Mouse (Mus musculus) WW6 (cell line): ENCODE measurements around the gene Ndufv3.
A peak's percentile ranks its signal among the peaks of the same experiment; 100 is the strongest.

Experiments used
- DNase-seq: peaks from one replicate; pipeline ENCODE4 v3.0.0-alpha.2; 2013; ENCODE audit warnings: low read depth, low spot score

The Ndufv3 gene

DNA sequence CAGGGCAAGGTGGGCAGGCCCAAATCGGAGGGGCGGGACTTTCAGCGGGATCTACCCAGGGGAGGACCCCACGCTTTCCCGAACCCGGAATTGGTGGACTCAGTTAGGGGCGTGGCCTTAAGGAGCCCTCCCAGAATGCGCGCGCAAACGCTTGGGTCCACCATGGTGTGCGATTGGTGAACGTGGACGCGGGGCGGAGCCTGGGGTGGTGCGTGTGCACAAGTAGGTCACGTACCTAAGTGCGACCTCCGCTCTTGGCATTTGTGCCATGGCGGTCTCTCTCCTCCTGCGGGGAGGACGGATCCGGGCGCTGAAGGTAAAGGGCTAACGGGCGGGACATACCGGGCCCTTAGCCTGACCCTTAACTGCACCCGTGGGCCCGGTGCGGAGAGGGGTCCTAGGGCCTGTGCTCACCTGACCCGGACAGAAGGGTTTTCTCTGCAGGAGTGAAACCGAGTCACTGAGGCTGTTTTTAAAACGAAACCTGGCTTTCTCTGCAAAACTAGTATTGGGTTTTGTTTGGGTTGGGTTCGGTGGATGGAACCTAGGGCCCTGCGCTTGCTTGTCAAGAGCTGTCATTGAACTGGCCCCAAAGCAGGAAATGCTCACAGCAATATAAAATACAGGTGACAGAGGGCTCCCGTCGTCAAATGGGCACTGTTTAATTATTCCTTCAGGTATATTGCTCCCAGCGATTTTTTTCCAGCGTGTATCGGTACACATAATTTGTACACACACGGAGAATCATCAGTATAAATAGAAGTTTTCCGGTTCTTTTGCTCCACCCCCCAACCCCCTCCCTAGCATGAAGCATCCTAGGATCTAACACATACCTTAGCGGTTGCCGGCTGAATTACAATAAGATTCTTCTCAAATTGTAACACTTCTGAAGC lies at the start of gene Ndufv3, which contains the start of gene Wdr4:
Gene Ndufv3 (plus strand): TSS at position 170 of the 893 bp plus-strand sequence.
Gene Wdr4 (minus strand): TSS at position 35 of the 893 bp plus-strand sequence.
- peak; percentile 99 for DNase-seq

DNA sequence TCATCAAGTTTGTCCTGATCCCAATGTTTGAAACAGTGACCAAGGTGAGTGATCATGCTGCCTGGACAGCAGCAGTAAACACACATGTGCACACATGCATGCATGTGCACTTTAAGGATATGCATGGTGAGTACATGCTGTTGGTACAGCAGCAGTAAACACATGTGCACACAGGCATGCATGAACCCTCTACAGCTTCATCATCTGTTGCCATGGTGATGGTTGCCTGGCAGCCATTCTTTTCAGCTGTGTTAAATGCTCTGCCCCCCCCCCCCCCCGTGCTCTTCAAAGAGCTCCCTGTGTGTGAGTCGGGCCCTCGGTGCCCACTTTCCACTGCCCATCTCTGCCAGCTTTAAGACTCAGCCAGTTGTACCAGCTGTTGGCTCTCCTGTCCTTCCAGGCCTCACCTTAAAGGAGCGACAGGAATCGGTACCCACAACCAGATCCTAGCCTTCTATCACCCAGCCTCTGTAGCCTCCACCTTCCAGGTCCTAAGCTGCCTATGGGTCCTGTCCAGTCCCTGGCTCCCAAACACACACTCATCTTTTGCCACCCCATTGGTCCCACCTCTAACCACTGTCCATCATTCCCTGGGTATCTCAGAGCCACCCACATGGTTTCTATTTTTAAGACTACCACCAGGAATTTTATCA lies 49.0 kb upstream of the Ndufv3 start:
- DNase-seq = no peak

DNA sequence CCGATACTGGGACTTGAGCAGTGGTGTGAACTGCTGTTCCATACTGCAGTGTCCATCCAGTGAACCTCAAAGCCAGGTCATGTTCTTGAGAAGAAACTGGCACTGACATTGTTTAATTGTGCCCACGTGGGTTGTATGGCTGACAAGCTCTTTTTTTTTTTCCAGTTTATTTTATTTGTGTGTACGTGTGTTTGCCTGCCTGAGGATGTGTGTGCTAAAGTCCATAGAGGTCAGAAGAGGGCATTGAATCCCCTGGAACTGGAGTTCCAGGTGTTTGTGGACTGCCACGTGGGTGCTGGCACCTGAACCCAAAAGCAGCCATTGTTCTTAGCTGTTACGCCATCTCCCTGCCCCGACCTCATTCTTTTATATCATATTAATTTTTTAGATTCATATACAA lies 45.5 kb upstream of the Ndufv3 start:
- no peak for DNase-seq

DNA sequence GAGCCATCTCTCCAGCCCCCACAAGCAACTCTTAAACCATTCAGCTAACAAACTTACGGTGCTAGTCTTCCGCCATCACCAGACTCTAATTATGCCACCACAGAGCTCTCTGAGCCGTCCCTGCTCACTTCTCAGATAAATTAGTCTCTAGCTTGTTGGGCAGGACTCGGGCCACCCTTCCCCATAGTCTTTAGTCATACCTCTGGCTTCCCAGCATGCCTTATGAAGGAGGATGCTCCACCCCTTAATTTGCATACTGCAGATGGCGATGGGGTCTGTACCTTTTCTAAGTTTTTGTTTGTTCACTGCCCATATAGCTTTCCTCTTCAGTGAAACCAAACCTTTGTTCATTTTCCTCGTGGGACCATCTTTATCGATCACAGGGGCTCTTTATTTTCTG lies 41.3 kb upstream of the Ndufv3 start:
- no peak for DNase-seq

DNA sequence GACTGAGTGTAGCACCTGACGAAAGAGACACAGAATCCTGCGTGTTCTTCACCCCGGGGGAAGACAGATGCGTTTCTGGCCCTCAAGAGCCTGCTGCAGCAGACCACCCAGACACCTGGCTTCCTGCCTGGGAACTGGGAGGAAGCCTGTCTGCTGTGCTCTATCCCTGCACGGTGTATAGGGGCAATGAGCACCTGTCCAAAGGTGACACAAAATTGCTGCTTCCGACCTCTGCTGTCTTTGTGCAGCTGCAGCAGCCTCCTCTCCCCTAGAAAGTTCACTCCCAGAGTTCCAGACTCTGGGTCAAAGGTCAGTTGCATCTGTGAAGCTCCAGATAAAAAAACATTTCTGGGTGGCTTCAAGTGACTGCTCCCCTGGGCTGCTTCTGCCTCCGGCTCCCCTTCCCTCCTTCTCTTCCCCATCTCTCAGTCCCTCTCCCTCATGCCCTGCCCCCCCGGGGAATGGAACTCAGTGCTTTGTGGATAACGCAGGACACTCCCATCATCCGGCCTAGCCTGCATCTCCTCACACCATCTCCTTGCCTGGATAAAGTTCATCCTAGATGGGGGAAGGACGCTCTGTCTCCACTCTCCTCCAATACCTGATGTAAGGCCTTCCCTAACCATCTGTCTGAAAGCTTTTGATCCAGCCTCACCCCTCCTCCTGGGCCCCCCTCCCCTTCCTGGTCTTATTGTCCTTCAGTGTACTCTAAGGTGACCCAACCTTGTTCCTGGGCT lies 40.6 kb upstream of the Ndufv3 start:
- no peak for DNase-seq

DNA sequence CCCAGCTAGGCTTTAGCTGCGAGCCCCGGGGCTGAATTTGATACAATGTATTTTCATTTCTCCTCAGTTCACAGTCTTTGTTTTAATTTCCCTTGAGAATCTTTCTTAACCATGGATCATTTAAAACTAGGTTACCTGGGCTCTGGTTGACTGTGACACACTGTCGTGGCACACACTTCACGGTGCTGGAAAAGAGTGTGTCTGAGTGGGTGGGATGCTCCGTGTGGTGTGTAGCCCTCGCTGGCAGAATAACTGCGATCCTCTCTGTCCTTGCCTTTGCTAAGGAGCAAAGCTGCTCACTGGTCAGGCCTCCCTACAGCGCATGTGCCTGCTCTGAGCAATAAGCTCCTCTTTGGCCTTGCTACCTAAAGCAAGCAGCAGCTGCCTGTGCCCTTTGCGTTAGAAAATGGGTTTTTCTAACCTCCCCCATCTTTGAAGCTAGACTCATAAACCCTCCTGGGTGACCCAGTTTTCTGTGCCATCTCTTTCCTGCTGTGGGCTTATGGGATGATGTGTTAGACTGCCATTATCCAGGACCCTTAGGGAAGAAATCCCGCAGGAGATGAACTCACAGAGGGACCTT lies 33.2 kb upstream of the Ndufv3 start:
- no peak for DNase-seq

DNA sequence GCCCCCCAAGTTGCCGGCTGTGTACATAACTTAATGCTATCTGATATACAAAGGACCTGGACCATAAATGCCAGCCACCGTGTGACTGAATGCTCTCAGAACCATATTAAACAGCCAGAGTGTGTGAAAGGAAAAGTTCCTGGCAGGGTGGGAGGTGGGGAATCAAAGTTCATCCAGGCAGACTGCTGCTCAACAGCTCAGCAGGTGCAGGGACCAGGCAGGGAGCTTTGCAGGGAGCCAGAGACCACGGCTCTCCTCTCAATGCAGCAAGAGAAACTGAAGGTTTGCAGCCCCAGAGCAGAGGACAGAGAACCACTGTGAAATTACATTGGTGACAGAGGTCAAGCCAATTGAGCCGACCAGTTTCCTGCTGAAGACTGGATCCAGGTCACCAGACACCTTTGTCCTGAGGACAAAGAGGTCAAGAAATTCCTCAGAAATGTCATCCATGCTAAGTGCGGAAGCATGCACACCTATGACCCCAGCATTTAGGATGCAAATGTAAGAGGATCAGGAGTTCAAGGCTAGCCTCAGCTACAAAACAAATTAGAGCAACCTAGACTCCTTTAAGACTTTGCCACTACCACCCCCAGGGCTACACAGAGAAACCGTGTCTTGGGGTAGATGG lies 32.4 kb upstream of the Ndufv3 start:
- no peak for DNase-seq

DNA sequence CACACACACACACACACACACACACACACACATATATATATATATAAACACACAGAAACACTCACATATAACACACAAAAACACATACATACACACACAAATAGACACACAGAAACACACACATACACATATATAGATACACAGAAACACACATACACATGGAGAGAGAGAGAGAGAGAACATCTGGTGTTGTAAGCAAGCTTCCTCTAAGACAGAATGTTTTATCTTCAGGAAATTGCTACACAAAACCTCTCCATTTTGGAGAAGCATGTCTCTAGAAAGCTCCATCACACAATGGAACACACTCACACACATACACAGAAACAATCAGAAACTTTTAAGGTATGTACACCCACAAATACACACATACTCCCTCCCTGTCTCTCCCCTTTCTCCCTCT lies 28.6 kb upstream of the Ndufv3 start:
- DNase-seq = no peak

DNA sequence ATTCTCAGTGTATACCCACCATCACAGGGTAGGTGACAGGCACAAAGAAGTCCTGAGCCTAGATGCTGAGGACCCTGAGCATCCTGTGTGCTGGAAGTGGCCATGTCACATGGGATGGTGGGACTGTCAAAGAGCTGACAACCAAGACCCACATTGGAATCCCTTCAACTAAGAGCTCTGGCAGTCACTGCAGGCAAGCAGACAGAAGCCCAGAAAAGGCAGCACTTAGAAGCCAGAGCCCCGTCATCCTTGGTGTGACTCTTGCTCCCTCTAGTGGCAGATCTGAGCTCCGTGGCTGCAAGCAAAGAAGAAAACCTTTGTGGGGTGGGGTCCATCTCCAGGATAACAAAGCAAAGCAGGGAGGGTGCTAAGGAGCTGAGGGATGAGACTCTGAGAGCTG lies 27.5 kb upstream of the Ndufv3 start:
- peak; percentile 62 for DNase-seq

DNA sequence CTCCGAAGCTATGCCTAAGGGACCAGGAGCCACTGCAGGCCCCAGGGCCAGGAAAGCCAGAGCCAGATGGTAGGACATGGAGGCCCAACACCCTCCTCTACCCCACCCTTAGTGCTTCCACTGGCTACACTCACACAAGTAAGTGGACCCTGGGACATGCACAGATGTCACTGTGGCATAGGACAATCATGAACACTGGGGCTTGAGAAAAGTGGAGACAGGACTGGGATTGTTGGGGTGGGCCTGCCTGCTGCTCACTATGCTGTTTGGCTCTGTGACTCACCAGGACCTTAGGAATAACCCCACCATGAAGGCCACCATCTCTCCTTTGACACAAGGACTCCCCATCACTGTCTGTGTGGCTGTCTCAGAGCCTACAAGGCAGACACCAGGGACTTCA lies 24.9 kb upstream of the Ndufv3 start:
- DNase-seq = no peak

DNA sequence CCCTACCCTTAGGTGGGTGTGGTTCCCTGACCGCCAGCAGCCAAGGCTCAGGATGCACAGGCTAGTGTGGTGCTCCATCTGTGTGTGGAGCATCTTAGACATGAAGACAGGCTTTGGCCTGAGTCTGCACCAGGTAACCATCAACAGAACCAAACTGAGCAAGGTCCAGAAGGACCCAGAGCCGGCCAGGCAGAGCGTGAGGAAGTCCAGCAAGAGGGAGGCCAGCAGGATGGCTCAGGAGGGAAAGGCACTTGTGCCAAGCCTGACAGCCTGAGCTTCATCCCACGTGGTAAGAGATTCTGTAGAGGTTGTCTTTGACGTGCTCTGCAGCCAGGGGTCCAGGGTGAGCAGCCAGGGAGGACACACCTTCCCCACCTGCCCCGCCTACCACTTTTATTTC lies 22.2 kb upstream of the Ndufv3 start:
- DNase-seq = no peak

DNA sequence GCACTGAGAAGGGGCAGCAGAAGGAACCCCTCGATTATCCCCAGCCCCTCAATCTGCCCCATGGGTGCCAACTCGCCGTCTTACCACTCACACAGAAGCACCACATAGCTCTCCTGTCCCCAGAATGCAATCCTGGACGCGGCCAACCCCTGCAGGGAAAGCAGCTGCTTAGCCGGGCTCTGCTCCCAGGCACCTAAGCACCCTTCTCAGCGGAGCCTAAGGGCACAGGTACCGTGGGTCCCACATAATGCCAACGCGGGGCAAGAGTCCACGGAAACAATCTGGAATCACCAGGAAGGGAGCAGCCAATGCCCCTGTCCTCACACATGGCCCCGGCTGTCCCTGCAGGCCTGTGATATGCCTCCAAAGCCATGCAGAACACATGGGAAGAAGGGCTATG lies 20.2 kb upstream of the Ndufv3 start:
- DNase-seq = no peak

DNA sequence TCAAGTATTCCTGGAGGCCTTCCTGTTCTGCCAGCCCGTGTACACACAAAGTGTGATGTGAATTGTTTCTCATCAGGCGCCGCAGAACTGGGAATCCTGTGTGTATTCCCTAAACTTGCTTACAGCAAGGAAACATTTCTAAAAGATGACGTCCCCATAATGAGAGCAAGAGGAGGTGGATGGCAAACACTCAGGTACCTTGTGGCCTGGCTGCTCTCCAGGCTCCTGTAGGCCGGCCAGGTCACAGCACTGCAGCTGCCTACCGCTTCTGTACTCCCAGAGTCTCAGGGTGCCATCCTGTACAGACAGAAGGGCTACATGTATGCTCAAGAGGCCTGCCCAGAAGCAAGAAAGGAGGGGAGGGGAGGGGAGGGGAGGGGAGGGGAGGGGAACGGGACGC lies 19.5 kb upstream of the Ndufv3 start:
- no peak for DNase-seq

DNA sequence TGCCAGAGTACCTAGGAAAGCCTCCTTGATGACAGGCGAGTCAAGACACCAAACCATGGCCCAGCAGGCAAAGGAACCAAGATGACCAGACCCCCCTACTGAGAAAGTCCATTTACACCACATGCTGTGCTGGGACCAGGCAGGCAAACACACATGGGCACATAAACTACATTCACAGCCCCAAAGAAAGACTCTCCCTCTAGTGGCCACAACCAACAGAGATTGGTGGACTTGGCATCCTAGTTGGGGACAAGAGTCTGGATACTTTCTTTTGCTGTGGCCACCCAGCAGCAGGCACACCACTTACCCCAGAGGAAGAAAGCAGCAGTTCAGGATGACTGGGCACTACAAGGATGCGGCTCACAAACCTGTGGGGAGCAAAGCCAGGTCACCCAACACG lies 19.0 kb upstream of the Ndufv3 start:
- no peak for DNase-seq

DNA sequence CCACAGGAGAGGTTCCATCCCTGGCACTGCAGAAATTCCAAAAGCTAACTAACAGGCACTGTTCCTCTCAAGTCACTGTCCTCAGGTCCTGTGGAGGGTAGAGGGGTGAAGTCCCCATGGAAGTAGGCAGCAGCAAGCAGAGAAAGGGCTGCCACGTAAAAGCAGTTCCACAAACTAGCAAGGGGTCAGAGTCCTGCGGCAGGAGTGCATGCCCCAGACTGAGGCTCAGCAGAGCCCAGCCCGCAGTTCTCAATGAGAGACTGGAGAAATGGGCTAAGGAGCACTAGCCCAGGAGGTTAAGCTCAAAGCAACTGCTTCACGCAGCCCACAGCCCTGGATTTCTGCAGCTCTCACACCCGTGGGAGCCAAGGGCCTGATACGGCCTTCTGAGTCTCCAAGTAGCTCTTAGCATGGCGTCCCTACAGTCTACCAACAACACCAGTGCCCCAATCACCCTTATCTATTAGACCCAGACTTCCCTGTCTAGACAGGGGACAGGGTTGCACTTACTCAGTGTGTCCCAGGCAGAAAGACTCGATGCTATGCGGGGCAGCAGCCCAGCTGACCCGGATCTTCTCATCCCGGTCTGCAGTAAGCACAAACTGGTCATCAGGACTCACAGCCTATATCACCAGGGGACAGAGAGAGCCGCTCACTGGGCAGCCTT lies 17.5 kb upstream of the Ndufv3 start:
- DNase-seq = no peak

DNA sequence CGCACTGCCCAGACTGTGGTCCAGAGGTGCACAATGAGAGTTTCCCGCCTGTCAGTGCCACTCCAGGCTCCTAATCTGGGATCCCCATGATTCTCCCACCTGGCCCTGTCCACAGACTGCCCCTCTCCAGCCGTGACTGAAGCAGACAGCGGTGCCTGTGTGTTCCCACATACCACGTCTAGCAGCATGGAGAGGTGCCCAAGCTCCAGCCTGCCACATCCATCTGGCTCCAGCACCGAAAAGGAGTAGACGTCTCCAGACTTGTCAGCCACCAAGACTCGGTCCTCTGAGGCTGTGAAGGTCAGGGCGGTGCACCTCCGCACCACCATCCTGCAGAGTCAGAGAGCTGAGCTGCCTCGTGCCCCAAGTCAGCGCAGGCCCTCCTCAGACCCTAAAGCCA lies 16.6 kb upstream of the Ndufv3 start:
- DNase-seq = no peak

DNA sequence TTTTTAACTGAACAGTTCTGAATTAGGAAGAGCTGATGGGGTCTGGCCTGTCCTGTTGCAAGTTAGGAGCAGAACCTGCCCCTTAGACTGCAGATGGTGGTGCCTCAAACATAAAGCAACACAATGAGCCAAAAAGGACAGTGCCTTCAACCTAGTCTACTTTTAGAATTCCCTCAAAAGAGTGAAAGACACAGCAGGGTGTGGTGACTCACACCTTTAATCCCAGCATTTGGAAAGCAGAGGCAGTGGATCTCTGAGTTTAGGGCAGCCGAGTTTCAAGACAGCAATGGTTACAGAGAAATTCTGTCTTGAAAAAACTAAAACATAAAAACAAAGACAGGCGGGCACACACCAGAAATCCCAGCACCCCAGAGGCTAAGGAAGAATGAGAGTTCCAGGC lies 16.0 kb upstream of the Ndufv3 start:
- DNase-seq = no peak

DNA sequence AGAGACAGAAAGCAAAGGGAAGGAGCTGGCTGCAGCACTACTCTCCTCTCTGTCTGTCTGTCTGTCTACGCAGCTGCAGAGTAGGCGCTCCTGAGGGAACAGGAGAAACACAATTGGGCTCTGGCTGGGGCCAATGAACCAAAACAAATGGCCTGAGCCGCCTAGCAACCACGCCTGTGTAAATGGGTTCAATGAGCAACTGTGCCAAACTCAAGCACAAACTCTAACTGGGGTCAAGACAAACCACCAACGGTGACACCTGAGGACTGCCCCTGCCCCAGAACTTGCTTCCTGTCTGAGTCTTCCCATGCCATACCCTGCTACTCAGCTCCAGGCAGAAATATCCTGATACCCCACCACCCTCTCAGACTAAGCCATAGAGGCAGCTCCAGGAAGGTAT lies 14.9 kb upstream of the Ndufv3 start:
- DNase-seq = no peak

DNA sequence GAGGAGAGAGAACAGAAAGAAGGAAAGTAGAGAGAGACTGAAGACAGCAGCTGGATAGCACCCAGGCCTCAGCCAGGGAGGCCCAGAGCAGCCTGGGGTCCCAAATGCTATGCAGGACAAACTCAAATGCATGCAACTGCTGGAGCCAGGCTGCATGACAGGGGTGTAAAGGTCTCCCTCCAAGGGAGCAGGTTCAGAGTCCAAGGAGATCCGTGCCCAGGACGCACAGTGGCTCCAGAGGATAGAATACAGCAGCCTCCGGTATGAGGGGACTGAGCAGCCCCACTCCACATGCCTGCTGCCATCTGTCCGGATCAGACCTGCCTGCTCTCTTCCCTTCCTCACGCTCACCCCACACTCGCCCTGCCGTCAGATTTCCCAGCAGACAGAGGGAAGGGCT lies 13.6 kb upstream of the Ndufv3 start:
- no peak for DNase-seq

DNA sequence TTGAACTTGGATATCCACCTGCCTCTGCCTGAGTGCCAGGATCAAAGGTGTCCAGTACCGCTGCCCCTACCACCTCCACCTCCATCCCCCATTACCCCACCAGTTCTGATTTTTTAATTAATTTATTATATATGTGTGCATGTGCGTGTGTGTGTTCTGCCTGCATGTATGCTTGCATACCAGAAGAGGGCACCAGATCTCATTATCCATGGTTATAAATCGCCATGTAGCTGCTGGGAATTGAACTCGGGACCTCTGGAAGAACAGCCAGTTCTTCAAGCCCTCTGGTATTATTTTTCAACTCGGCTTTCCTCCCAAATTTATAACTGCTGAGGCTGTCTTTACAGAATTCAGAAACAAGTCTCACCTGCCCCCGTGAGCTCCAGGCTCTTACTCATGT lies 9.0 kb upstream of the Ndufv3 start:
- no peak for DNase-seq
